Mouse (Mus musculus): ENCODE measurements around the gene Bptf. TPM values are rescaled to one million over a fixed set of nuclear protein-coding genes. Genes with fewer than 3 reads are reported as not detected.
"Not testable (repeated sequence)": the region's sequence is repeated elsewhere in the genome, so short reads cannot be mapped to it uniquely, and the experiment has no call there.

Bptf gene
- total RNA-seq, 2 experiments from 2014 or later, result 67.3 to 68.2 TPM

- intact Hi-C loops (cut with DNase I), result loop anchor here (5.0 kb wide), 1 partner anchor 207 kb away; the partner anchor contains the start of genes Cep95 and Ddx5
- no peak overlapping the region for H3K27ac ChIP-seq
- no peak overlapping the region for H3K4me3 ChIP-seq
- TF ChIP-seq CTCF (IDR thresholded peaks at IDR 0.05), result no peak
- DNase-seq (ENCODE audit: extremely low spot score in 1 of 2, low spot score in 2 of 2), result no peak
These were observed 137.5 kb downstream of the Bptf start for GRCm38 (mm10) chr11:106994246-106995085.

- no peak for DNase-seq (ENCODE audit: extremely low spot score in 1 of 2, low spot score in 2 of 2)
- TF ChIP-seq CTCF (IDR thresholded peaks at IDR 0.05), result no peak
- no peak overlapping the region for H3K4me3 ChIP-seq
- H3K27ac ChIP-seq, result no peak overlapping the region
- intact Hi-C loops (cut with DNase I), result no loop called here
These were observed 144.5 kb downstream of the Bptf start for GRCm38 (mm10) chr11:106987384-106987783.

GRCm38 (mm10) chr11:106985979-106986604 lies 145.8 kb downstream of the Bptf start:
- H3K4me3 ChIP-seq; intact Hi-C loops (cut with DNase I); H3K27ac ChIP-seq; DNase-seq (ENCODE audit: extremely low spot score in 1 of 2, low spot score in 2 of 2): not testable (repeated sequence)

Other genes starting within 250 kb of the Bptf start
- 10 to 100 TPM; 25.7 to 28.3 TPM for gene Smurf2, start 211.4 kb downstream of the Bptf start, total RNA-seq (2021)
- gene Kpna2, start 132.6 kb downstream of the Bptf start, total RNA-seq (2021), result 10 to 100 TPM; 20.6 to 31.7 TPM
- gene 1810010H24Rik, start 106.4 kb downstream of the Bptf start, total RNA-seq (2021), result 1 to 10 TPM; 2.7 to 3.3 TPM
- gene Nol11, start 57.3 kb upstream of the Bptf start, total RNA-seq (2021), result 10 to 100 TPM; 22.8 to 24.4 TPM

Data from left cerebral cortex, adult 2 months (tissue).